In the genomic region with DNA sequence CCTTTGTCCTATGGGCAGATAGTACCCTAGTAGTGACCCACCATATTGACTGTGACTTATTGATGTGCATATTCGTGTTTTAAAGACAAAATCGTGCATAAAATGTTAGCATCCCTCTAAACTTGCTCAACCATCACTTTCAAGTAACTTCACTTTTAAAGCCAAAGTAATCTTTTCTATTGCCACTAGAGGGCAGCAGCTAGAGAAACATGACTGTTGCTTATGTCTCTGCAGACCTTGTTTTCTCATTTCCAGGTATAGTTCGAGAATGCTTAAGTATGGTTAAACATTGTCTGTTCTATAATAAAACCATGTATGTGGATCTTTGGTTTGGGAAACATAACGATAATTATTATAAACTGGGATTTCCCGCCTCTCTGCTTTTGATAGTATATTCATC, we compare ENCODE assay signal across 10 mouse cellular contexts. TPM values are rescaled to one million over a fixed set of nuclear protein-coding genes. Genes with fewer than 3 reads are reported as not detected.
DNase-seq lines count a peak whose midpoint lies in the region; TF ChIP-seq lines count a peak whose summit lies in the region.
"Had no signal": no experiment of that assay in that cellular context is flagged by ENCODE, and none has a peak within 500 bp of the region (broad histone marks: within the 10 kb centered on the region; RNA-seq: fewer than 3 reads in every experiment).

No protein-coding gene starts in this region.

- intact Hi-C loops in left cerebral cortex, adult 2 months (cut with DNase I): loop anchor here (5.0 kb wide), 1 partner anchor 112 kb away; no protein-coding TSS in a partner anchor
- intact Hi-C loops in left cerebral cortex, postnatal 36 days (cut with DNase I): loop anchor here (2.0 kb wide), 1 partner anchor 202 kb away; no protein-coding TSS in a partner anchor

- H3K27ac ChIP-seq in left cerebral cortex, adult 2 months: no peak overlapping the region

- peaks cover 18% of the 10 kb centered on the region for H3K9me3 ChIP-seq in E14TG2a.4 (ENCODE audit: low read length)

- TF ChIP-seq CTCF in left cerebral cortex, adult 2 months (IDR thresholded peaks at IDR 0.05): peak; percentile 73
- TF ChIP-seq CTCF in E14TG2a.4 (conservative IDR thresholded peaks at IDR 0.05; ENCODE audit: low read length): peak; percentile 39

- H3K36me3 ChIP-seq in E14TG2a.4 (ENCODE audit: insufficient read depth, low read length): no peaks in the 10 kb centered on the region

- H3K4me1 ChIP-seq in E14TG2a.4 (replicated peaks; ENCODE audit: low read depth, low read length): peaks cover 4% of the 10 kb centered on the region; the same call in 1 of the 2 replicates

- no peaks in the 10 kb centered on the region for H3K27me3 ChIP-seq in E14TG2a.4 (ENCODE audit: insufficient read depth, low read length)

- DNase-seq in cerebellum, postnatal 10 days: peak; percentile 20 to 73
- no peak for DNase-seq in cerebellum, adult 9-11 months
- no peak for DNase-seq in left cerebral cortex, adult 2 months (ENCODE audit: extremely low spot score in 1 of 2, low spot score in 2 of 2)
- DNase-seq in left cerebral cortex, postnatal 36 days (ENCODE audit: low spot score in 2 of 2): no peak
- DNase-seq in embryo, embryonic 10.5 days (ENCODE audit: low spot score): peak; percentile 69
- DNase-seq in spleen, postnatal 36 days (ENCODE audit: low spot score in 2 of 2): no peak
- DNase-seq in testis, postnatal 10 days (ENCODE audit: low spot score): no peak
- DNase-seq: gastrocnemius, postnatal 14 days had no signal

- no peak overlapping the region for H3K4me3 ChIP-seq in left cerebral cortex, adult 2 months
- no peak overlapping the region for H3K4me3 ChIP-seq in E14TG2a.4 (replicated peaks; ENCODE audit: low read length)

RNA-seq across cellular contexts. Expression of gene Slc17a6, which starts 7.4 kb away (rescaled TPM):
- total RNA-seq in left cerebral cortex, adult 2 months (2021): 10 to 100 TPM; 28.2 to 29.5 TPM
- 10 to 100 TPM; 24.2 to 31.9 TPM for total RNA-seq in left cerebral cortex, postnatal 36 days (2021)
- total RNA-seq: gastrocnemius, postnatal 14 days; megakaryocyte-erythroid progenitor cell, adult 5-6 weeks had no signal

Comparison
In these comparisons a context has a peak if more than half of its experiments do, and no peak if none do; other contexts are left out.
1. DNase-seq: peak in cerebellum, postnatal 10 days (2 of 2) and embryo, embryonic 10.5 days (single experiment); none in cerebellum, adult 9-11 months (single experiment), left cerebral cortex, adult 2 months (0 of 2), left cerebral cortex, postnatal 36 days (0 of 2), spleen, postnatal 36 days (0 of 2) and testis, postnatal 10 days (single experiment).